In genomic region chr16:57606444-57607227, GRCm38 (mm10) we compare ENCODE assay signal across 7 mouse cellular contexts. TPM values are rescaled to one million over a fixed set of nuclear protein-coding genes. Genes with fewer than 3 reads are reported as not detected.
DNase-seq lines count a peak whose midpoint lies in the region; ATAC-seq lines count a peak whose summit lies in the region.

Gene Cmss1 (minus strand): TSS chr16:57606864.

- H3K27me3 ChIP-seq in intestine, embryonic 16.5 days (replicated peaks; ENCODE audit: control insufficient read depth, insufficient read depth, low read length) = no peaks in the 10 kb centered on the region
- no peaks in the 10 kb centered on the region for H3K27me3 ChIP-seq in midbrain, embryonic 11.5 days (ENCODE audit: control insufficient read depth, insufficient read depth, low read length)

- H3K27ac ChIP-seq in intestine, embryonic 16.5 days (ENCODE audit: low read length) = peak within 1 kb of the TSS; percentile 49; the same call in 1 of the 2 replicates
- H3K27ac ChIP-seq in midbrain, embryonic 11.5 days (ENCODE audit: low read depth, low read length) = no peak within 1 kb of the TSS

- H3K9me3 ChIP-seq in intestine, embryonic 16.5 days (ENCODE audit: control insufficient read depth, low read length) = no peaks in the 10 kb centered on the region
- no peaks in the 10 kb centered on the region for H3K9me3 ChIP-seq in midbrain, embryonic 11.5 days (ENCODE audit: control insufficient read depth, low read length)

- peak; percentile 89 for DNase-seq in adrenal gland, adult 2 months
- peak; percentile 79 for DNase-seq in embryo, embryonic 11.5 days (ENCODE audit: low read depth, low spot score)
- DNase-seq in gastrocnemius, postnatal 36 days = peak; percentile 72 to 79
- DNase-seq in left cerebral cortex, postnatal 36 days (ENCODE audit: low spot score in 2 of 2) = peak; percentile 84 to 86
- peak; percentile 99 for DNase-seq in midbrain, embryonic 11.5 days (ENCODE audit: low spot score, missing footprints)
- DNase-seq in skeletal muscle tissue, adult 2 months (ENCODE audit: low read depth, low spot score) = peak; percentile 77

- no peaks in the 10 kb centered on the region for H3K36me3 ChIP-seq in intestine, embryonic 16.5 days (ENCODE audit: control insufficient read depth, insufficient read depth, low read length)
- H3K36me3 ChIP-seq in midbrain, embryonic 11.5 days (ENCODE audit: control insufficient read depth, insufficient read depth, low read length) = no peaks in the 10 kb centered on the region

- peak within 1 kb of the TSS; percentile 93 for H3K4me3 ChIP-seq in intestine, embryonic 16.5 days (ENCODE audit: low read length)
- H3K4me3 ChIP-seq in midbrain, embryonic 11.5 days (ENCODE audit: low read depth, low read length) = peak within 1 kb of the TSS; percentile 83

- intact Hi-C loops in gastrocnemius, postnatal 36 days (cut with DNase I) = no loop called here
- intact Hi-C loops in left cerebral cortex, postnatal 36 days (cut with DNase I) = no loop called here

- ATAC-seq in intestine, embryonic 16.5 days = peak; percentile 96
- peak; percentile 95 for ATAC-seq in midbrain, embryonic 11.5 days (ENCODE audit: low FRiP score)

- peaks cover 7% of the 10 kb centered on the region; the same call in 1 of the 2 replicates for H3K4me1 ChIP-seq in intestine, embryonic 16.5 days (ENCODE audit: control insufficient read depth, insufficient read depth, low read length)
- peaks cover 6% of the 10 kb centered on the region; the same call in 1 of the 2 replicates for H3K4me1 ChIP-seq in midbrain, embryonic 11.5 days (ENCODE audit: control insufficient read depth, insufficient read depth, low read length)

- H3K9ac ChIP-seq in intestine, embryonic 16.5 days (ENCODE audit: low read depth, low read length) = peak within 1 kb of the TSS; percentile 78
- peak within 1 kb of the TSS; percentile 74 for H3K9ac ChIP-seq in midbrain, embryonic 11.5 days (ENCODE audit: low read length)

- WGBS in intestine, embryonic 16.5 days = under 1% methylated on average over 64 of the region's 64 CpGs
- under 1% methylated on average over 64 of the region's 64 CpGs for WGBS in midbrain, embryonic 11.5 days

- H3K4me2 ChIP-seq in intestine, embryonic 16.5 days (ENCODE audit: low read depth, low read length) = peak within 1 kb of the TSS; percentile 76
- H3K4me2 ChIP-seq in midbrain, embryonic 11.5 days = peak within 1 kb of the TSS; percentile 73

RNA-seq across cellular contexts. Expression of gene Cmss1, which starts in this region (rescaled TPM):
- total RNA-seq in adrenal gland, adult 2 months (2021) = 10 to 100 TPM; 14.3 to 19.6 TPM
- polyA plus RNA-seq in adrenal gland, adult 2 months (2012; rRNA removed) = 9.7 and 11.4 TPM in 2 replicates
- total RNA-seq in gastrocnemius, postnatal 36 days (2021) = 10 to 100 TPM; 32.6 to 36.6 TPM
- 35.1 and 41.4 TPM in 2 replicates for polyA plus RNA-seq in intestine, embryonic 16.5 days (2015; fragmentation: Nextera tagmentation; extraction: Ambion mirVana)
- total RNA-seq in left cerebral cortex, postnatal 36 days (2021) = 10 to 100 TPM; 18.5 to 19.1 TPM
- polyA plus RNA-seq in midbrain, embryonic 11.5 days (2014; fragmentation: Nextera tagmentation; extraction: Ambion mirVana) = 54.8 and 56.3 TPM in 2 replicates
